Mouse (Mus musculus): ENCODE data around the gene Zfp628. TPM values are rescaled to one million over a fixed set of nuclear protein-coding genes. Genes with fewer than 3 reads are reported as not detected.
A peak's percentile ranks its signal among the peaks of the same experiment; 100 is the strongest.

The Zfp628 gene
- polyA plus RNA-seq, 1 experiment: 12.6 TPM

DNA sequence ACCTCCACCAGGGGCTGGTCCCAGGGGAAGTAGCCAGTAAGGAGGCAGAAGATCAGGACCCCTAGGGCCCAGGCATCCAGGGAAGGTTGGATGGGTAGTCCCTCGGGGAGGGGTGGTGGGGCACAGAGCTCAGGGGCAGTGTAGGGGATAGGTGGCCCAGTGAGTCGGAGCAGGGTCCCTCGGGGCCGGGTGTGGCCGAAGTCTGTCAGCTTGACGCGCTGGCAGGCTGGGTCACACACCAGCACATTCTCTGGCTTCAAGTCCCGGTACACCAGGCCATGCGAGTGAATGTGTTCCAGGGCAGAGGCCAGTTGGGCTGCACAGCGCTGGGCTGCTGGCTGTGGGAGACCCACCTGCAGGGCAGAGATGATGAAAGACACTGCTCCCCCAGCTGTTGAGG is 42.3 kb downstream of the Zfp628 start:
- Histone ChIP-seq H3K27ac (ENCODE audit: insufficient read depth, low read depth, low read length) (no peak overlapping the region), H3K4me1 (ENCODE audit: control insufficient read depth, insufficient read depth, low read length) (no peaks in the 10 kb centered on the region), H3K4me3 (ENCODE audit: insufficient read depth, low read depth, low read length) (no peak overlapping the region), H3K27me3 (replicated peaks; ENCODE audit: control insufficient read depth, insufficient read depth, low read length) (no peaks in the 10 kb centered on the region), H3K36me3 (ENCODE audit: control insufficient read depth, insufficient read depth, low read length) (no peaks in the 10 kb centered on the region)
- 80% methylated on average over 10 of the region's 10 CpGs for WGBS
- no peak for TF ChIP-seq POLR2A (IDR thresholded peaks at IDR 0.05; ENCODE audit: low read depth, low read length)
- no peak for TF ChIP-seq CTCF (conservative IDR thresholded peaks at IDR 0.05; ENCODE audit: insufficient read depth, insufficient read length, low read depth, low read length)
- no peak for DNase-seq

DNA sequence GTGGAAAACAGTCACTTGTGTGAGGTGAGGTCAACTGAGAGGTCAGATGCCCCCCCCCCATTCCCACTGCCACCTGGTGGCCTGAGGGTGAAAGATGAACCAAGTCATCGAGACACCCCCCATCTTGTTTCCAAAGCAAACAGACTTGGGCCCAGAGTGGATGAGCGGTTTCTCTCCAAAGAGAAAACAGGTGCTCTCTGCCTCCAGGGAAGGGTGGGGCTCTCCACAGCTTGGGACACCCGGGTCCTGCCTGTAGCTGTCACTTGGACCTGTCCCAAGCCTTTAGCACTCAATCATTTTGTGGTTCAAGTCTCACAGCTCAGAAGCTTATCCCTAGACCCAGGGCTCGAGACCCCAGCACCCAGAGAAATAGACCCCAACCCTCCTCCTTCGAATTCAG is 48.5 kb downstream of the Zfp628 start:
- WGBS: 69% methylated on average over 5 of the region's 5 CpGs
- H3K36me3 ChIP-seq (ENCODE audit: control insufficient read depth, insufficient read depth, low read length): no peaks in the 10 kb centered on the region
- H3K27me3 ChIP-seq (replicated peaks; ENCODE audit: control insufficient read depth, insufficient read depth, low read length): no peaks in the 10 kb centered on the region
- H3K27ac ChIP-seq (ENCODE audit: insufficient read depth, low read depth, low read length): no peak overlapping the region
- H3K4me1 ChIP-seq (ENCODE audit: control insufficient read depth, insufficient read depth, low read length): no peaks in the 10 kb centered on the region
- TF ChIP-seq CTCF (conservative IDR thresholded peaks at IDR 0.05; ENCODE audit: insufficient read depth, insufficient read length, low read depth, low read length): no peak
- TF ChIP-seq POLR2A (IDR thresholded peaks at IDR 0.05; ENCODE audit: low read depth, low read length): no peak
- DNase-seq: no peak
- no peak overlapping the region for H3K4me3 ChIP-seq (ENCODE audit: insufficient read depth, low read depth, low read length)

DNA sequence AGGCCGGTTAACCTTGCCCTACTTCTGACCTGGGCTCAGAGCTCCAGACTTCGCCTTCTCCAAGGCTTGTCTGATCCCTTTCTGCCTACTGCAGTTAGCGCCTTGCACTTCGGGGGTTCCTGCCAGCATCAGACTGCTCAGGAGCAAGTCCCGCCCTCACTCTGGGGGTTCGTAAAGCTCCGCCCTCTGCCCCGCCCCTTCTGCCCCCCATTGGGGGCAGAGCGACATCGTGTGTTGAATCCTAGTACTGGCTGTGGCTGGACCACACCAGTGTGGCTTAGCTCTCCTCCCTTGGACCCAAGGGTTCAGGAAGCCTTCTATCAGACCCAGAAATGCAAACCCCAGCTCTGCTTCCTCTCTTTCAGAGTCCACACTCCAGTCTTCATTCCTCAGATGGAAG is 49.3 kb downstream of the Zfp628 start, which contains the start of gene Sbk2:
Sbk2 (minus strand) TSS at position 135 of the 400 bp plus-strand sequence.
- TF ChIP-seq POLR2A (IDR thresholded peaks at IDR 0.05; ENCODE audit: low read depth, low read length) (no peak), CTCF (conservative IDR thresholded peaks at IDR 0.05; ENCODE audit: insufficient read depth, insufficient read length, low read depth, low read length) (peak; percentile 63)
- 5% methylated on average over 10 of the region's 10 CpGs for WGBS
- no peaks in the 10 kb centered on the region for H3K36me3 ChIP-seq (ENCODE audit: control insufficient read depth, insufficient read depth, low read length)
- DNase-seq: peak; percentile 75
- no peak within 1 kb of the TSS for H3K4me3 ChIP-seq (ENCODE audit: insufficient read depth, low read depth, low read length)
- no peaks in the 10 kb centered on the region for H3K27me3 ChIP-seq (replicated peaks; ENCODE audit: control insufficient read depth, insufficient read depth, low read length)
- no peaks in the 10 kb centered on the region for H3K4me1 ChIP-seq (ENCODE audit: control insufficient read depth, insufficient read depth, low read length)
- H3K27ac ChIP-seq (ENCODE audit: insufficient read depth, low read depth, low read length): no peak within 1 kb of the TSS

DNA sequence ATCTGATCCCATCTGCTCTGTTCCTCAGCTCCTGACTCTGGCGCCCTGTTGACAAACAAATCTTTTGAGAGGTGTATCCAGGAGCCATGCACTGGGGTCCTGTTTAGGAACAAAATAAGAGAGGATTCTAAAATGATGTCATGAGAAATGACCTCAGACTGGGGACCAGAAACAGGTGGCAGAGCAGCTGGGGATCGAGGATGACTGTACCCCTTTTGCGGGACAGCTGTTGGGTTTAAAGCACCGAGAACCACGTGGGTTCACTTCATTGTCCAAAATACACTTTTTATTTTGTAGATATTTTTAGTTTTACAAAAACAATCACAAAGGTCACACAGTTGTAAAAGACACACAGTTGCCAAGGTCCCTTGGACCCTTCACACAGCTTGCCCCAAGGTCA is 50.0 kb downstream of the Zfp628 start:
- no peak for DNase-seq
- TF ChIP-seq POLR2A (IDR thresholded peaks at IDR 0.05; ENCODE audit: low read depth, low read length) (no peak), CTCF (conservative IDR thresholded peaks at IDR 0.05; ENCODE audit: insufficient read depth, insufficient read length, low read depth, low read length) (no peak)
- H3K36me3 ChIP-seq (ENCODE audit: control insufficient read depth, insufficient read depth, low read length): no peaks in the 10 kb centered on the region
- no peak overlapping the region for H3K27ac ChIP-seq (ENCODE audit: insufficient read depth, low read depth, low read length)
- no peaks in the 10 kb centered on the region for H3K27me3 ChIP-seq (replicated peaks; ENCODE audit: control insufficient read depth, insufficient read depth, low read length)
- no peak overlapping the region for H3K4me3 ChIP-seq (ENCODE audit: insufficient read depth, low read depth, low read length)
- H3K4me1 ChIP-seq (ENCODE audit: control insufficient read depth, insufficient read depth, low read length): no peaks in the 10 kb centered on the region
- WGBS: 86% methylated on average over 5 of the region's 5 CpGs

DNA sequence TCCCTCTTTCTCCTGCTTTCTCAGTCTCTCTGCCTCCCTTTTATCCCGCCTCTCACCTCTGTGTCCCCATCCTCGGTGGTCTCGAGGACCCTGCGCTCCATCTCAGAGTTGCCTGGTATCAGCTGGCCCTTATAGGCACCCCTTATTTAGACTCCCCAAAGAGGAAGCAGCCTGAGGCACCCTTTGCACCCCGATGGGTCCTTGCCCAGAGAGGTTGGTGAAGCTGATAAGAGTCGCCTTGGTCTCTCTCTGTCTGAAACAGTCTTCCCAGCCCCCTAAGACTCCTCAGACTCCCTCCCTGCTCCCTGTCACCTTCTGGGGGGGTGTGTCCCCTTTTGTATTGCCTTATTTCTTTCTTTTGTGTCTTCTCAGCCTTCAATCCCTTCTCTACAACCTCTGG is 56.1 kb downstream of the Zfp628 start, which contains the start of gene Sbk3:
Sbk3 (minus strand) TSS at position 101 of the 400 bp plus-strand sequence.
- no peaks in the 10 kb centered on the region for H3K27me3 ChIP-seq (replicated peaks; ENCODE audit: control insufficient read depth, insufficient read depth, low read length)
- WGBS: 46% methylated on average over 6 of the region's 6 CpGs
- H3K4me3 ChIP-seq (ENCODE audit: insufficient read depth, low read depth, low read length): no peak within 1 kb of the TSS
- H3K4me1 ChIP-seq (ENCODE audit: control insufficient read depth, insufficient read depth, low read length): no peaks in the 10 kb centered on the region
- no peak for DNase-seq
- no peaks in the 10 kb centered on the region for H3K36me3 ChIP-seq (ENCODE audit: control insufficient read depth, insufficient read depth, low read length)
- no peak within 1 kb of the TSS for H3K27ac ChIP-seq (ENCODE audit: insufficient read depth, low read depth, low read length)
- TF ChIP-seq CTCF (conservative IDR thresholded peaks at IDR 0.05; ENCODE audit: insufficient read depth, insufficient read length, low read depth, low read length): no peak
- no peak for TF ChIP-seq POLR2A (IDR thresholded peaks at IDR 0.05; ENCODE audit: low read depth, low read length)

Other genes with a start within 250 kb of the Zfp628 start
- gene Hspbp1, start 230.1 kb upstream of the Zfp628 start, polyA plus RNA-seq (2012; rRNA removed): 36.6 and 39.4 TPM in 2 replicates
- gene Brsk1, start 224.6 kb upstream of the Zfp628 start, polyA plus RNA-seq (2012; rRNA removed): 1.7 and 2.3 TPM in 2 replicates
- 0.57 and 0.59 TPM in 2 replicates for gene Tmem150b, start 190.0 kb upstream of the Zfp628 start, polyA plus RNA-seq (2012; rRNA removed)
- gene Kmt5c, start 175.1 kb upstream of the Zfp628 start, polyA plus RNA-seq (2012; rRNA removed): 83.2 and 101 TPM in 2 replicates
- 62.7 and 84.5 TPM in 2 replicates for gene Cox6b2, start 162.1 kb upstream of the Zfp628 start, polyA plus RNA-seq (2012; rRNA removed)
- 0.08 and 0.09 TPM in 2 replicates for gene Fam71e2, start 143.9 kb upstream of the Zfp628 start, polyA plus RNA-seq (2012; rRNA removed)
- 0.13 and 0.24 TPM in 2 replicates for gene Il11, start 132.4 kb upstream of the Zfp628 start, polyA plus RNA-seq (2012; rRNA removed)
- 0.31 TPM in 1 of 2 replicates, not detected in the other for gene Tmem190, start 132.3 kb upstream of the Zfp628 start, polyA plus RNA-seq (2012; rRNA removed)
- 57.8 and 87.8 TPM in 2 replicates for gene Tmem238, start 125.6 kb upstream of the Zfp628 start, polyA plus RNA-seq (2012; rRNA removed)
- gene Rpl28, start 122.3 kb upstream of the Zfp628 start, polyA plus RNA-seq (2012; rRNA removed): 340 and 597 TPM in 2 replicates
- 240 and 301 TPM in 2 replicates for gene Ube2s, start 102.6 kb upstream of the Zfp628 start, polyA plus RNA-seq (2012; rRNA removed)
- gene Shisa7, start 70.5 kb upstream of the Zfp628 start, polyA plus RNA-seq (2012; rRNA removed): 14.1 and 17.3 TPM in 2 replicates
- 41.1 and 47.9 TPM in 2 replicates for gene Isoc2b, start 45.0 kb upstream of the Zfp628 start, polyA plus RNA-seq (2012; rRNA removed)
- gene Isoc2a, start 38.1 kb upstream of the Zfp628 start, polyA plus RNA-seq (2012; rRNA removed): 174 and 182 TPM in 2 replicates
- 0.16 TPM in 1 of 2 replicates, not detected in the other for gene Gm36210, start 8.7 kb upstream of the Zfp628 start, polyA plus RNA-seq (2012; rRNA removed)
- gene Nat14, start 6.8 kb downstream of the Zfp628 start, polyA plus RNA-seq (2012; rRNA removed): 5.5 and 5.7 TPM in 2 replicates
- 1.8 and 2.1 TPM in 2 replicates for gene Ssc5d, start 10.6 kb downstream of the Zfp628 start, polyA plus RNA-seq (2012; rRNA removed)
- gene Sbk2, start 49.2 kb downstream of the Zfp628 start, polyA plus RNA-seq (2012; rRNA removed): 0.11 and 1.6 TPM in 2 replicates
- gene Sbk3, start 56.0 kb downstream of the Zfp628 start, polyA plus RNA-seq (2012; rRNA removed): 0.14 and 0.19 TPM in 2 replicates
- gene Zfp579, start 80.9 kb downstream of the Zfp628 start, polyA plus RNA-seq (2012; rRNA removed): 49.9 and 55.2 TPM in 2 replicates
- 35.7 and 49.6 TPM in 2 replicates for gene Zfp524, start 99.2 kb downstream of the Zfp628 start, polyA plus RNA-seq (2012; rRNA removed)
- gene Fiz1, start 99.5 kb downstream of the Zfp628 start, polyA plus RNA-seq (2012; rRNA removed): 25.4 and 27.5 TPM in 2 replicates
- gene Gm44973, start 100.3 kb downstream of the Zfp628 start, polyA plus RNA-seq (2012; rRNA removed): 0.14 TPM in 1 of 2 replicates, not detected in the other
- gene Zfp865, start 105.2 kb downstream of the Zfp628 start, polyA plus RNA-seq (2012; rRNA removed): 21.3 and 25.1 TPM in 2 replicates
- 2.3 and 3.0 TPM in 2 replicates for gene Ccdc106, start 105.3 kb downstream of the Zfp628 start, polyA plus RNA-seq (2012; rRNA removed)
- gene 4632433K11Rik, start 118.9 kb downstream of the Zfp628 start, polyA plus RNA-seq (2012; rRNA removed): not detected in 2 replicates
- 6.4 and 6.8 TPM in 2 replicates for gene Zfp784, start 123.2 kb downstream of the Zfp628 start, polyA plus RNA-seq (2012; rRNA removed)
- 17.0 and 17.1 TPM in 2 replicates for gene Zfp580, start 136.3 kb downstream of the Zfp628 start, polyA plus RNA-seq (2012; rRNA removed)
- 132 and 153 TPM in 2 replicates for gene U2af2, start 146.9 kb downstream of the Zfp628 start, polyA plus RNA-seq (2012; rRNA removed)
- gene Epn1, start 165.0 kb downstream of the Zfp628 start, polyA plus RNA-seq (2012; rRNA removed): 243 and 262 TPM in 2 replicates
- gene Rfpl4, start 201.7 kb downstream of the Zfp628 start, polyA plus RNA-seq (2012; rRNA removed): not detected in 2 replicates
- gene Rasl2-9, start 210.7 kb downstream of the Zfp628 start, polyA plus RNA-seq (2012; rRNA removed): 2.8 and 3.5 TPM in 2 replicates
- not detected in 2 replicates for gene Vmn1r55, start 234.5 kb downstream of the Zfp628 start, polyA plus RNA-seq (2012; rRNA removed)